Mouse (Mus musculus): ENCODE data around the gene Gm436. TPM values are rescaled to one million over a fixed set of nuclear protein-coding genes. Genes with fewer than 3 reads are reported as not detected.

Gm436 gene
- not detected for polyA plus RNA-seq (2017; shearing (Covaris generic))

DNA sequence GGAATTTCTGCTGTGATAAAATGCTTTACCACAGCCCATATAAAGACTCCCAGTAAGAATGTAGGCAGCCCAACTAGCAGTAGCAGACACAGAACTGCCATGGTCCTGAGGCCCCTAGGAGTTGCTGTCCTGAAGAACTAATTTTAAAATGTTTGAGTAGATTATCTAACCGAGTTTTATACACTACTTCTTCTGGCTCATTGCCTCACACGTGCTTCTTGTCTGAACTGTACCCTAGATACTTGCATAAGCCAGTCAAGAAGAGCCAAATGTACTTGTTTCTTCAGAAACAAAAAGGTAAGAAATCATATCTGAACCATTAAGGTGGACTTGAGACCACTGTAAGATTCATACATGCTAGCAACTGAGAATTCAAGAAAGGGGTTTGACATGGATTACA, at the start of gene Gm436:
Gene Gm436 (minus strand): TSS at position 101 of the 400 bp plus-strand sequence.

DNA sequence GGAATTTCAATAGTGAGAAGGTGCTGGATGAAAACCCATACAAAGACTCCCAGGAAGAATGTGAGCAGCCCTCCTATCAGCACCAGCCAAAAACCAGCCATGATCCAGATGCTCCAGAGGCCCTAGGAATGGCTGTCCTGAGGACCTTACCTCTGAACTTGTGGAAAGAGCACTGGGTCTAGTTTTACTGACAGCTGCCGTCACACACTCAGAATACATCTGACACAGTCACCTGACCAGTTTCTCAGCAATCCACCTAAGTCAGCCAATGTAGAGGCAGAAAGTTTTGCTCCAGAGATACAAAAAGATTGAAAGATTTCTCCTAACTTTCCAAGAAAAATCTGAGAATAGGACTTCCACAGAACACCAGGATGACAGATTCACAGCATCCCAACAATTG, 35.1 kb upstream of the Gm436 start, which contains the start of gene Gm13178:
Gene Gm13178 (minus strand): TSS at position 101 of the 400 bp plus-strand sequence.

Other genes starting within 250 kb of the Gm436 start
- not detected for gene 1700012P22Rik, start 247.6 kb downstream of the Gm436 start, polyA plus RNA-seq (2017; shearing (Covaris generic))
- not detected for gene Gm9944, start 233.1 kb downstream of the Gm436 start, polyA plus RNA-seq (2017; shearing (Covaris generic))
- not detected for gene Aadacl3, start 222.6 kb downstream of the Gm436 start, polyA plus RNA-seq (2017; shearing (Covaris generic))
- not detected for gene 9430007A20Rik, start 166.5 kb downstream of the Gm436 start, polyA plus RNA-seq (2017; shearing (Covaris generic))
- gene Gm13124, start 121.2 kb downstream of the Gm436 start, polyA plus RNA-seq (2017; shearing (Covaris generic)), result not detected
- not detected for gene Aadacl4, start 72.7 kb downstream of the Gm436 start, polyA plus RNA-seq (2017; shearing (Covaris generic))
- not detected for gene Gm13178, start 35.0 kb upstream of the Gm436 start, polyA plus RNA-seq (2017; shearing (Covaris generic))
- gene Gm438, start 100.2 kb upstream of the Gm436 start, polyA plus RNA-seq (2017; shearing (Covaris generic)), result not detected
- gene Dhrs3, start 206.5 kb upstream of the Gm436 start, polyA plus RNA-seq (2017; shearing (Covaris generic)), result 16.9 TPM